Mouse (Mus musculus): Measurements from ENCODE around the gene Zfp472. TPM values are rescaled to one million over a fixed set of nuclear protein-coding genes. Genes with fewer than 3 reads are reported as not detected.

The Zfp472 gene
- polyA plus RNA-seq, 1 experiment from 2014 or later: 7.2 TPM

GRCm38 (mm10) chr17:32944402-32945035, 21.1 kb upstream of the Zfp472 start:
- no peak for ATAC-seq
- H3K9me3 ChIP-seq (replicated peaks; ENCODE audit: control insufficient read depth, low read length, poor library complexity, severe bottlenecking): no peaks in the 10 kb centered on the region
- 76% methylated on average over 3 of the region's 3 CpGs for WGBS
- no peak overlapping the region for H3K27ac ChIP-seq (ENCODE audit: low read length)
- no peak overlapping the region for H3K4me2 ChIP-seq (ENCODE audit: low read length)
- H3K9ac ChIP-seq (ENCODE audit: low read depth, low read length): no peak overlapping the region
- H3K4me3 ChIP-seq (ENCODE audit: low read depth, low read length): no peak overlapping the region
- no peaks in the 10 kb centered on the region for H3K36me3 ChIP-seq (ENCODE audit: control insufficient read depth, insufficient read depth, low read length)
- no peaks in the 10 kb centered on the region for H3K27me3 ChIP-seq (ENCODE audit: control insufficient read depth, insufficient read depth, low read depth, low read length)
- no peaks in the 10 kb centered on the region; the same call in 1 of the 2 replicates for H3K4me1 ChIP-seq (ENCODE audit: control insufficient read depth, insufficient read depth, low read length)

GRCm38 (mm10) chr17:32946716-32947115, 18.9 kb upstream of the Zfp472 start:
- H3K27me3 ChIP-seq (ENCODE audit: control insufficient read depth, insufficient read depth, low read depth, low read length): no peaks in the 10 kb centered on the region
- peak overlapping the region; percentile 35; the same call in 1 of the 2 replicates for H3K9ac ChIP-seq (ENCODE audit: low read depth, low read length)
- peak overlapping the region; percentile 56 for H3K4me2 ChIP-seq (ENCODE audit: low read length)
- H3K27ac ChIP-seq (ENCODE audit: low read length): no peak overlapping the region
- H3K4me3 ChIP-seq (ENCODE audit: low read depth, low read length): peak overlapping the region; percentile 42
- WGBS: 61% methylated on average over 9 of the region's 9 CpGs
- no peaks in the 10 kb centered on the region; the same call in 1 of the 2 replicates for H3K4me1 ChIP-seq (ENCODE audit: control insufficient read depth, insufficient read depth, low read length)
- no peaks in the 10 kb centered on the region for H3K36me3 ChIP-seq (ENCODE audit: control insufficient read depth, insufficient read depth, low read length)
- ATAC-seq: no peak
- no peaks in the 10 kb centered on the region for H3K9me3 ChIP-seq (replicated peaks; ENCODE audit: control insufficient read depth, low read length, poor library complexity, severe bottlenecking)

GRCm38 (mm10) chr17:32947215-32947914, 18.2 kb upstream of the Zfp472 start, which contains the start of gene Cyp4f13:
Cyp4f13 (minus strand) TSS chr17:32947402.
- Histone ChIP-seq H3K27me3 (ENCODE audit: control insufficient read depth, insufficient read depth, low read depth, low read length) (no peaks in the 10 kb centered on the region), H3K4me3 (ENCODE audit: low read depth, low read length) (peak within 1 kb of the TSS; percentile 42), H3K4me2 (ENCODE audit: low read length) (peak within 1 kb of the TSS; percentile 56), H3K9ac (ENCODE audit: low read depth, low read length) (peak within 1 kb of the TSS; percentile 35; the same call in 1 of the 2 replicates), H3K9me3 (replicated peaks; ENCODE audit: control insufficient read depth, low read length, poor library complexity, severe bottlenecking) (no peaks in the 10 kb centered on the region), H3K27ac (ENCODE audit: low read length) (peak within 1 kb of the TSS; percentile 70), H3K36me3 (ENCODE audit: control insufficient read depth, insufficient read depth, low read length) (no peaks in the 10 kb centered on the region), H3K4me1 (ENCODE audit: control insufficient read depth, insufficient read depth, low read length) (no peaks in the 10 kb centered on the region; the same call in 1 of the 2 replicates)
- 49% methylated on average over 12 of the region's 12 CpGs for WGBS
- ATAC-seq: peak; percentile 96

- no peak overlapping the region for H3K4me3 ChIP-seq (ENCODE audit: low read depth, low read length)
- WGBS: 91% methylated on average over 3 of the region's 3 CpGs
- ATAC-seq: no peak
Observed at GRCm38 (mm10) chr17:32950136-32950535, 15.5 kb upstream of the Zfp472 start.

GRCm38 (mm10) chr17:32951006-32951405, 14.6 kb upstream of the Zfp472 start:
- Histone ChIP-seq H3K9me3 (replicated peaks; ENCODE audit: control insufficient read depth, low read length, poor library complexity, severe bottlenecking) (no peaks in the 10 kb centered on the region), H3K27me3 (ENCODE audit: control insufficient read depth, insufficient read depth, low read depth, low read length) (no peaks in the 10 kb centered on the region), H3K4me1 (ENCODE audit: control insufficient read depth, insufficient read depth, low read length) (no peaks in the 10 kb centered on the region; the same call in 1 of the 2 replicates), H3K4me2 (ENCODE audit: low read length) (no peak overlapping the region), H3K9ac (ENCODE audit: low read depth, low read length) (no peak overlapping the region), H3K36me3 (ENCODE audit: control insufficient read depth, insufficient read depth, low read length) (no peaks in the 10 kb centered on the region), H3K27ac (ENCODE audit: low read length) (no peak overlapping the region), H3K4me3 (ENCODE audit: low read depth, low read length) (no peak overlapping the region)
- no peak for ATAC-seq
- WGBS: 82% methylated on average over 11 of the region's 11 CpGs

More at GRCm38 (mm10) chr17:32950136-32950535, 15.5 kb upstream of the Zfp472 start:
- Histone ChIP-seq H3K9me3 (replicated peaks; ENCODE audit: control insufficient read depth, low read length, poor library complexity, severe bottlenecking) (no peaks in the 10 kb centered on the region), H3K27me3 (ENCODE audit: control insufficient read depth, insufficient read depth, low read depth, low read length) (no peaks in the 10 kb centered on the region), H3K36me3 (ENCODE audit: control insufficient read depth, insufficient read depth, low read length) (no peaks in the 10 kb centered on the region), H3K4me1 (ENCODE audit: control insufficient read depth, insufficient read depth, low read length) (no peaks in the 10 kb centered on the region; the same call in 1 of the 2 replicates), H3K4me2 (ENCODE audit: low read length) (no peak overlapping the region), H3K9ac (ENCODE audit: low read depth, low read length) (no peak overlapping the region), H3K27ac (ENCODE audit: low read length) (no peak overlapping the region)

GRCm38 (mm10) chr17:32951441-32951840, 14.2 kb upstream of the Zfp472 start:
- WGBS: 36% methylated on average over 16 of the region's 16 CpGs
- Histone ChIP-seq H3K4me2 (ENCODE audit: low read length) (no peak overlapping the region; the same call in 1 of the 2 replicates), H3K27ac (ENCODE audit: low read length) (no peak overlapping the region), H3K9ac (ENCODE audit: low read depth, low read length) (no peak overlapping the region), H3K9me3 (replicated peaks; ENCODE audit: control insufficient read depth, low read length, poor library complexity, severe bottlenecking) (no peaks in the 10 kb centered on the region), H3K27me3 (ENCODE audit: control insufficient read depth, insufficient read depth, low read depth, low read length) (no peaks in the 10 kb centered on the region), H3K4me3 (ENCODE audit: low read depth, low read length) (no peak overlapping the region), H3K4me1 (ENCODE audit: control insufficient read depth, insufficient read depth, low read length) (no peaks in the 10 kb centered on the region; the same call in 1 of the 2 replicates), H3K36me3 (ENCODE audit: control insufficient read depth, insufficient read depth, low read length) (no peaks in the 10 kb centered on the region)
- no peak for ATAC-seq

- Histone ChIP-seq H3K4me1 (ENCODE audit: control insufficient read depth, insufficient read depth, low read length) (peaks cover 16% of the 10 kb centered on the region), H3K27ac (ENCODE audit: low read length) (no peak overlapping the region; the same call in 1 of the 2 replicates), H3K4me2 (ENCODE audit: low read length) (peak overlapping the region; percentile 61), H3K36me3 (ENCODE audit: control insufficient read depth, insufficient read depth, low read length) (no peaks in the 10 kb centered on the region), H3K27me3 (ENCODE audit: control insufficient read depth, insufficient read depth, low read depth, low read length) (no peaks in the 10 kb centered on the region), H3K9me3 (replicated peaks; ENCODE audit: control insufficient read depth, low read length, poor library complexity, severe bottlenecking) (no peaks in the 10 kb centered on the region), H3K4me3 (ENCODE audit: low read depth, low read length) (peak overlapping the region; percentile 86), H3K9ac (ENCODE audit: low read depth, low read length) (peak overlapping the region; percentile 66)
- under 1% methylated on average over 14 of the region's 14 CpGs for WGBS
- ATAC-seq: peak; percentile 66
Observed at GRCm38 (mm10) chr17:32965253-32965622, 376 bp upstream of the Zfp472 start.

GRCm38 (mm10) chr17:32981361-32981760, 15.7 kb downstream of the Zfp472 start:
- Histone ChIP-seq H3K4me3 (ENCODE audit: low read depth, low read length) (no peak overlapping the region), H3K4me1 (ENCODE audit: control insufficient read depth, insufficient read depth, low read length) (no peaks in the 10 kb centered on the region), H3K27ac (ENCODE audit: low read length) (no peak overlapping the region), H3K9me3 (replicated peaks; ENCODE audit: control insufficient read depth, low read length, poor library complexity, severe bottlenecking) (no peaks in the 10 kb centered on the region), H3K27me3 (ENCODE audit: control insufficient read depth, insufficient read depth, low read depth, low read length) (no peaks in the 10 kb centered on the region), H3K9ac (ENCODE audit: low read depth, low read length) (no peak overlapping the region), H3K36me3 (ENCODE audit: control insufficient read depth, insufficient read depth, low read length) (peaks cover 31% of the 10 kb centered on the region), H3K4me2 (ENCODE audit: low read length) (no peak overlapping the region)
- no peak for ATAC-seq
- 95% methylated on average over 4 of the region's 4 CpGs for WGBS

- H3K4me3 ChIP-seq (ENCODE audit: low read depth, low read length): no peak overlapping the region
- H3K9ac ChIP-seq (ENCODE audit: low read depth, low read length): no peak overlapping the region
- no peaks in the 10 kb centered on the region for H3K27me3 ChIP-seq (ENCODE audit: control insufficient read depth, insufficient read depth, low read depth, low read length)
- 80% methylated on average over 4 of the region's 4 CpGs for WGBS
- no peaks in the 10 kb centered on the region for H3K36me3 ChIP-seq (ENCODE audit: control insufficient read depth, insufficient read depth, low read length)
- ATAC-seq: no peak
- no peaks in the 10 kb centered on the region for H3K4me1 ChIP-seq (ENCODE audit: control insufficient read depth, insufficient read depth, low read length)
- H3K4me2 ChIP-seq (ENCODE audit: low read length): no peak overlapping the region
- H3K27ac ChIP-seq (ENCODE audit: low read length): no peak overlapping the region
- no peaks in the 10 kb centered on the region for H3K9me3 ChIP-seq (replicated peaks; ENCODE audit: control insufficient read depth, low read length, poor library complexity, severe bottlenecking)
Observed at GRCm38 (mm10) chr17:32986301-32986700, 20.7 kb downstream of the Zfp472 start.

Measured in midbrain, embryonic 16.5 days (tissue).